Mouse (Mus musculus): ENCODE results near the gene Ugdh. TPM values are rescaled to one million over a fixed set of nuclear protein-coding genes. Genes with fewer than 3 reads are reported as not detected.

Ugdh gene
- polyA plus RNA-seq, 1 experiment from 2014 or later, result 46.0 TPM

DNA sequence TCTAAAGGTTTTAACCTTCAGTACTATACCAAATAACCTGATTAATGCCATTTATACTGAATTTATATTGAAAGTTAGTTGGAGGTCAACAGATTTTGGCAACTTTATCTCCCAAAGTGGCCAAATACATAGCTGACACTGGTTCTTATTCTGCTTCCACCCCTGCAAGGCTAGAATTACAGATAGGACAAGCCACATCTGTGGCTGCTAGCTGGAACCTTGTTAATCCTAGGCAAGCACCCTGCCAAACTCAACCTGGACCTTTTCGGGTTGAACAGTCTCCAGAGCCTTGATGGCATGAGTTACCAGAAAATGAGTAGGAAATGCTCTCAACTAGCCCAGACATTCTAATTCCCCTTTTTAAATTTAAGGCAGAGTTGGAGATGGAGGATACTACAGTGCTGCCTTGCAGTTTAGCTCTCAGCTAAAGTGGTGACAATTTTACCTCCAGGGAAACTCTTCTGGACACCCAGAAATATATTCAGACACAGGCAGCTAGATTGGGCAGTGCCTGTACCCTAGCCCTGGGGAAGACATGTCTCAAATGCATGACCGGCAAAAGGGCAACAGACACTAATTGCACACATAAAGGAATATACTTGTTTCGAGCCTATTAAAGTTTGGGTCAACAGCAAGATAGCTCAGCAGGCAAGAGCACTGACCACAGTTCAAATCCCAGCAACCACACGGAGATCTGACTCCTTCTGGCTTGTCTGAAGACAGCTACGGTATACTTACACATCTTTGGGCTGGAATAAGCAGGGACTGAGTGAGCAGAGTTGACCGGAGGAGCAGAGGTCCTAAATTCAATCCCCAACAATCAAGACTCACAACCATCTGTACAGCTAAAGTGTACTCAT, 48.5 kb downstream of the Ugdh start:
- WGBS, result 80% methylated on average over 6 of the region's 6 CpGs
- Histone ChIP-seq H3K9me3 (ENCODE audit: control insufficient read depth, low read length) (no peaks in the 10 kb centered on the region), H3K27me3 (ENCODE audit: control insufficient read depth, insufficient read depth, low read length) (no peaks in the 10 kb centered on the region), H3K36me3 (ENCODE audit: control insufficient read depth, insufficient read depth, low read length) (peaks cover 43% of the 10 kb centered on the region), H3K4me2 (ENCODE audit: low read length) (no peak overlapping the region), H3K9ac (replicated peaks; ENCODE audit: low read length) (no peak overlapping the region), H3K4me3 (replicated peaks; ENCODE audit: low read depth, low read length) (no peak overlapping the region), H3K4me1 (ENCODE audit: control insufficient read depth, insufficient read depth, low read length) (peaks cover 10% of the 10 kb centered on the region), H3K27ac (replicated peaks; ENCODE audit: low read depth, low read length) (no peak overlapping the region)
- DNase-seq (no peak), ATAC-seq (ENCODE audit: low FRiP score, low TSS enrichment) (no peak)

DNA sequence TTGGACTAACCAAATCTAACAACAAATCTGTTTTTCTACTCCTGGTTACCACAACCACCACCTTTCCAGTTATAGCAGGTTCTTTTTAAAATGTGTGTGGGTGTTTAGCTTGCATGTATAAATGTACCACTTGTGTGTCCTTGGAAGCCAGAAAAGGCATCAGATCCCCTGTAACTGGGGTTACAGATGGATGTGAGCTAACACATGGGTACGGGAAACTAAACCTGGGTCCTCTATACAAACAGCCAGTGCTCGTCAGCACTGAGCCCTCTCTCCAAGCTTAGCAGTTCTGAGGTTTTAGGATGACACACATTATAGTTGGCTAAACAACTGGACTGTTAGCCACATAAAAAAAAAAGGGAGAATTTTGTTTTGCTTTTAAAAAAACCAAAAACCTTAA, 50.0 kb downstream of the Ugdh start:
- Histone ChIP-seq H3K9ac (replicated peaks; ENCODE audit: low read length) (no peak overlapping the region), H3K27me3 (ENCODE audit: control insufficient read depth, insufficient read depth, low read length) (no peaks in the 10 kb centered on the region), H3K9me3 (ENCODE audit: control insufficient read depth, low read length) (no peaks in the 10 kb centered on the region), H3K27ac (replicated peaks; ENCODE audit: low read depth, low read length) (no peak overlapping the region), H3K4me2 (ENCODE audit: low read length) (no peak overlapping the region), H3K4me1 (ENCODE audit: control insufficient read depth, insufficient read depth, low read length) (peaks cover 10% of the 10 kb centered on the region), H3K4me3 (replicated peaks; ENCODE audit: low read depth, low read length) (no peak overlapping the region), H3K36me3 (ENCODE audit: control insufficient read depth, insufficient read depth, low read length) (peaks cover 43% of the 10 kb centered on the region)
- ATAC-seq (ENCODE audit: low FRiP score, low TSS enrichment), result no peak
- WGBS, result 71% methylated on average over 2 of the region's 2 CpGs
- no peak for DNase-seq

GRCm38 (mm10) chr5:65374746-65375145, 61.0 kb downstream of the Ugdh start:
- Histone ChIP-seq H3K9me3 (ENCODE audit: control insufficient read depth, low read length) (no peaks in the 10 kb centered on the region), H3K4me1 (ENCODE audit: control insufficient read depth, insufficient read depth, low read length) (no peaks in the 10 kb centered on the region), H3K4me3 (replicated peaks; ENCODE audit: low read depth, low read length) (no peak overlapping the region), H3K27me3 (ENCODE audit: control insufficient read depth, insufficient read depth, low read length) (no peaks in the 10 kb centered on the region), H3K36me3 (ENCODE audit: control insufficient read depth, insufficient read depth, low read length) (no peaks in the 10 kb centered on the region), H3K9ac (replicated peaks; ENCODE audit: low read length) (no peak overlapping the region), H3K27ac (replicated peaks; ENCODE audit: low read depth, low read length) (no peak overlapping the region), H3K4me2 (ENCODE audit: low read length) (no peak overlapping the region)
- DNase-seq (no peak), ATAC-seq (ENCODE audit: low FRiP score, low TSS enrichment) (no peak)
- WGBS, result 85% methylated on average over 7 of the region's 7 CpGs

GRCm38 (mm10) chr5:65371551-65371950, 64.2 kb downstream of the Ugdh start:
- H3K4me3 ChIP-seq (replicated peaks; ENCODE audit: low read depth, low read length), result no peak overlapping the region
- DNase-seq (no peak), ATAC-seq (ENCODE audit: low FRiP score, low TSS enrichment) (no peak)
- no peaks in the 10 kb centered on the region for H3K9me3 ChIP-seq (ENCODE audit: control insufficient read depth, low read length)
- whole genome bisulfite sequencing, result 95% methylated on average over 7 of the region's 7 CpGs
- no peaks in the 10 kb centered on the region for H3K36me3 ChIP-seq (ENCODE audit: control insufficient read depth, insufficient read depth, low read length)
- H3K27ac ChIP-seq (replicated peaks; ENCODE audit: low read depth, low read length), result no peak overlapping the region
- no peak overlapping the region for H3K9ac ChIP-seq (replicated peaks; ENCODE audit: low read length)
- H3K4me1 ChIP-seq (ENCODE audit: control insufficient read depth, insufficient read depth, low read length), result no peaks in the 10 kb centered on the region
- no peak overlapping the region for H3K4me2 ChIP-seq (ENCODE audit: low read length)
- H3K27me3 ChIP-seq (ENCODE audit: control insufficient read depth, insufficient read depth, low read length), result no peaks in the 10 kb centered on the region

GRCm38 (mm10) chr5:65367837-65368236, 67.9 kb downstream of the Ugdh start:
- H3K27ac ChIP-seq (replicated peaks; ENCODE audit: low read depth, low read length), result no peak overlapping the region
- no peaks in the 10 kb centered on the region for H3K27me3 ChIP-seq (ENCODE audit: control insufficient read depth, insufficient read depth, low read length)
- no peaks in the 10 kb centered on the region for H3K4me1 ChIP-seq (ENCODE audit: control insufficient read depth, insufficient read depth, low read length)
- no peak overlapping the region for H3K4me2 ChIP-seq (ENCODE audit: low read length)
- DNase-seq, result no peak
- no peak overlapping the region for H3K4me3 ChIP-seq (replicated peaks; ENCODE audit: low read depth, low read length)
- no peak for ATAC-seq (ENCODE audit: low FRiP score, low TSS enrichment)
- 92% methylated on average over 11 of the region's 11 CpGs for WGBS
- no peaks in the 10 kb centered on the region for H3K9me3 ChIP-seq (ENCODE audit: control insufficient read depth, low read length)
- no peaks in the 10 kb centered on the region for H3K36me3 ChIP-seq (ENCODE audit: control insufficient read depth, insufficient read depth, low read length)
- no peak overlapping the region for H3K9ac ChIP-seq (replicated peaks; ENCODE audit: low read length)

Other genes with a start within 250 kb of the Ugdh start
- gene Wdr19, start 236.3 kb downstream of the Ugdh start, polyA plus RNA-seq (2014; fragmentation: Nextera tagmentation; extraction: Ambion mirVana), result 11.3 and 18.3 TPM in 2 replicates
- 23.3 and 34.8 TPM in 2 replicates for gene Rfc1, start 100.3 kb downstream of the Ugdh start, polyA plus RNA-seq (2014; fragmentation: Nextera tagmentation; extraction: Ambion mirVana)
- gene Klb, start 87.6 kb downstream of the Ugdh start, polyA plus RNA-seq (2014; fragmentation: Nextera tagmentation; extraction: Ambion mirVana), result 0.12 TPM in 2 replicates
- gene Rpl9, start 44.5 kb downstream of the Ugdh start, polyA plus RNA-seq (2014; fragmentation: Nextera tagmentation; extraction: Ambion mirVana), result 669 and 719 TPM in 2 replicates
- 61.7 and 66.2 TPM in 2 replicates for gene Lias, start 44.5 kb downstream of the Ugdh start, polyA plus RNA-seq (2014; fragmentation: Nextera tagmentation; extraction: Ambion mirVana)
- 3.0 TPM in 1 of 2 replicates, not detected in the other for gene Gm43552, start 56.9 kb upstream of the Ugdh start, polyA plus RNA-seq (2014; fragmentation: Nextera tagmentation; extraction: Ambion mirVana)
- 196 and 212 TPM in 2 replicates for gene Smim14, start 101.2 kb upstream of the Ugdh start, polyA plus RNA-seq (2014; fragmentation: Nextera tagmentation; extraction: Ambion mirVana)
- 155 and 182 TPM in 2 replicates for gene Ube2k, start 101.3 kb upstream of the Ugdh start, polyA plus RNA-seq (2014; fragmentation: Nextera tagmentation; extraction: Ambion mirVana)